Mouse (Mus musculus) liver, embryonic 14.5 days (tissue): ENCODE data around the gene Fermt3.

Experiments
- CTCF ChIP-seq: IDR thresholded peaks from 2 replicates; pipeline ENCODE4 v1.5.1; 2016; ENCODE audit warnings: antibody characterized with exemption, low read depth, control low read depth
- EP300 ChIP-seq: IDR thresholded peaks from 2 replicates; pipeline ENCODE4 v1.6.1; 2016; ENCODE audit warnings: antibody characterized with exemption, low read depth

- no peak for TF ChIP-seq CTCF
- no peak for TF ChIP-seq EP300
These were observed 46.9 kb downstream of the Fermt3 start for GRCm38 (mm10) chr19:6972247-6972917.
